ENCODE assay signal across 8 mouse cellular contexts in the genomic region with DNA sequence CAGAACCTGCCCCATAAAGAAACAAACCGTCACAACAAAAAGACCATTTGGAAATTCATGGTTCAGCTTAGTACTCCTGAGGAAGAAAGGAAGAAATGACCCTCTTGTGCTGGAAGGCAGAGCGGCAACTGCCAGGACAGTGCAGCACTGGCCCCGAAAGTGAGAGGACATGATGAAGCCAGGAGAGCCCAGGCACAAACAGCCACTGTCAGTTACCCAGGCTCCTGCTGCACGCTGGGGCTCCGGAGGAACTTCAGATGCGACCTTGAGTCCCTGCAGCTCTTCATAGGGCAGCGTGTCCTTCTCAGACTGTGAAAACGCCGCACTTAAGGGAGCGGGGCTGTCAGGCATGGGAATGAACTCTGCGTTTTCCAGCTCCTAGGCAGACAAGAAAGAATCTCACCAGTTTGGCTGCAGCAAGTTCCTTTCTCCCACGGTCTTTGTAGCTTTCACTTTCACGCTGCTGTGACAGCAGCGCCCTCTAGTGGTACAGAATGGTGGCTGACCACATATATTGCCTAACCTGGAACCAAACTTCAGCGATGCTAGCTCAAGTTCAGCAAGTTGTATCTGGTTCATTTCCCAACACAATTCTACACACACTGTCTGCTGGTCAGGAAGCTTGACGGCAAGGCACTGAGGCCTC. TPM values are rescaled to one million over a fixed set of nuclear protein-coding genes. Genes with fewer than 3 reads are reported as not detected.
DNase-seq lines count a peak whose midpoint lies in the region; ATAC-seq lines count a peak whose summit lies in the region.

No protein-coding gene starts in this region.

- H3K4me3 ChIP-seq in heart, embryonic 13.5 days: peak overlapping the region; percentile 34
- peak overlapping the region; percentile 38 for H3K4me3 ChIP-seq in liver, embryonic 12.5 days
- H3K4me3 ChIP-seq in stomach, embryonic 14.5 days (ENCODE audit: low read depth, low read length): no peak overlapping the region

- H3K4me1 ChIP-seq in heart, embryonic 13.5 days: peaks cover 10% of the 10 kb centered on the region
- H3K4me1 ChIP-seq in liver, embryonic 12.5 days: peaks cover 8% of the 10 kb centered on the region
- H3K4me1 ChIP-seq in stomach, embryonic 14.5 days (ENCODE audit: control insufficient read depth, insufficient read depth, low read length): 0 out of 2 replicates have a peak, but pooled peaks cover 5% of the 10 kb centered on the region

- ATAC-seq in erythroblast, adult 5-6 weeks (replicated peaks; ENCODE audit: low FRiP score, poor library complexity, severe bottlenecking): peak; percentile 90
- peak; percentile 46; the same call in 1 of the 2 replicates for ATAC-seq in heart, embryonic 13.5 days (ENCODE audit: extremely low read depth, insufficient number of reproducible peaks, low FRiP score, low TSS enrichment)
- peak; percentile 65 for ATAC-seq in liver, embryonic 12.5 days
- ATAC-seq in stomach, embryonic 14.5 days (ENCODE audit: insufficient number of reproducible peaks, insufficient read depth, low FRiP score, low read depth): peak; percentile 60; the same call in 1 of the 2 replicates

- DNase-seq in CD4-positive, CD25-positive, alpha-beta regulatory T cell, adult 2 months (ENCODE audit: low read depth, low spot score): peak; percentile 91
- DNase-seq in brain, adult 2 months (ENCODE audit: low read depth, low spot score): peak; percentile 91
- DNase-seq in kidney, postnatal 14 days: peak; percentile 90
- peak; percentile 93 for DNase-seq in naive thymus-derived CD4-positive, alpha-beta T cell, adult 2 months (ENCODE audit: low read depth)

- peak overlapping the region; percentile 59 for H3K4me2 ChIP-seq in heart, embryonic 13.5 days
- H3K4me2 ChIP-seq in liver, embryonic 12.5 days: peak overlapping the region; percentile 66
- no peak overlapping the region for H3K4me2 ChIP-seq in stomach, embryonic 14.5 days (replicated peaks; ENCODE audit: low read depth, low read length)

- H3K9me3 ChIP-seq in heart, embryonic 13.5 days: no peaks in the 10 kb centered on the region
- no peaks in the 10 kb centered on the region for H3K9me3 ChIP-seq in liver, embryonic 12.5 days (replicated peaks)
- no peaks in the 10 kb centered on the region for H3K9me3 ChIP-seq in stomach, embryonic 14.5 days (ENCODE audit: control insufficient read depth, low read depth, low read length)

- H3K9ac ChIP-seq in heart, embryonic 13.5 days: peak overlapping the region; percentile 76
- H3K9ac ChIP-seq in liver, embryonic 12.5 days: no peak overlapping the region
- no peak overlapping the region for H3K9ac ChIP-seq in stomach, embryonic 14.5 days (replicated peaks; ENCODE audit: low read depth, low read length)

- peaks cover 99% of the 10 kb centered on the region for H3K36me3 ChIP-seq in heart, embryonic 13.5 days
- H3K36me3 ChIP-seq in liver, embryonic 12.5 days: peaks cover 97% of the 10 kb centered on the region
- peaks cover 87% of the 10 kb centered on the region for H3K36me3 ChIP-seq in stomach, embryonic 14.5 days (ENCODE audit: control insufficient read depth, insufficient read depth, low read length)

- WGBS in heart, embryonic 13.5 days: 39% methylated on average over 16 of the region's 16 CpGs
- WGBS in liver, embryonic 12.5 days (ENCODE audit: insufficient replicate concordance): 43% methylated on average over 16 of the region's 16 CpGs
- 44% methylated on average over 16 of the region's 16 CpGs for WGBS in stomach, embryonic 14.5 days

- H3K27me3 ChIP-seq in heart, embryonic 13.5 days (replicated peaks): no peaks in the 10 kb centered on the region
- no peaks in the 10 kb centered on the region for H3K27me3 ChIP-seq in liver, embryonic 12.5 days (replicated peaks)
- no peaks in the 10 kb centered on the region for H3K27me3 ChIP-seq in stomach, embryonic 14.5 days (ENCODE audit: control insufficient read depth, insufficient read depth, low read length)

- H3K27ac ChIP-seq in heart, embryonic 13.5 days (replicated peaks): peak overlapping the region; percentile 68
- H3K27ac ChIP-seq in liver, embryonic 12.5 days: no peak overlapping the region
- H3K27ac ChIP-seq in stomach, embryonic 14.5 days (ENCODE audit: low read length): no peak overlapping the region; the same call in 1 of the 2 replicates

RNA-seq across cellular contexts. Expression of gene Zc2hc1c, which starts 17.0 kb away (rescaled TPM):
- total RNA-seq in erythroblast, adult 5-6 weeks (2015; ENCODE audit: low replicate concordance): 0.42 TPM in 1 of 2 replicates, not detected in the other
- total RNA-seq in erythroblast, adult 5-6 weeks (2017; ENCODE audit: low replicate concordance): 0.17 TPM in 1 of 2 replicates, not detected in the other
- polyA plus RNA-seq in heart, embryonic 13.5 days (2015; fragmentation: Nextera tagmentation; extraction: Ambion mirVana): 0.55 and 0.62 TPM in 2 replicates
- 0.12 and 0.14 TPM in 2 replicates for polyA plus RNA-seq in liver, embryonic 12.5 days (2016; fragmentation: Nextera tagmentation; extraction: Ambion mirVana)
- polyA plus RNA-seq in stomach, embryonic 14.5 days (2014; fragmentation: Nextera tagmentation; extraction: Ambion mirVana): 2.0 and 2.8 TPM in 2 replicates

RNA-seq across cellular contexts. Expression of gene Acyp1, which starts 17.1 kb away (rescaled TPM):
- total RNA-seq in erythroblast, adult 5-6 weeks (2015; ENCODE audit: low replicate concordance): 7.9 and 26.1 TPM in 2 replicates
- 13.6 and 21.0 TPM in 2 replicates for total RNA-seq in erythroblast, adult 5-6 weeks (2017; ENCODE audit: low replicate concordance)
- polyA plus RNA-seq in heart, embryonic 13.5 days (2015; fragmentation: Nextera tagmentation; extraction: Ambion mirVana): 59.2 and 66.6 TPM in 2 replicates
- polyA plus RNA-seq in liver, embryonic 12.5 days (2016; fragmentation: Nextera tagmentation; extraction: Ambion mirVana): 76.1 and 78.7 TPM in 2 replicates
- 45.2 and 56.8 TPM in 2 replicates for polyA plus RNA-seq in stomach, embryonic 14.5 days (2014; fragmentation: Nextera tagmentation; extraction: Ambion mirVana)

RNA-seq across cellular contexts. Expression of gene Nek9, which starts 33.8 kb away (rescaled TPM):
- total RNA-seq in erythroblast, adult 5-6 weeks (2015; ENCODE audit: low replicate concordance): 5.8 and 11.5 TPM in 2 replicates
- 5.9 and 10.5 TPM in 2 replicates for total RNA-seq in erythroblast, adult 5-6 weeks (2017; ENCODE audit: low replicate concordance)
- 18.5 and 19.2 TPM in 2 replicates for polyA plus RNA-seq in heart, embryonic 13.5 days (2015; fragmentation: Nextera tagmentation; extraction: Ambion mirVana)
- polyA plus RNA-seq in liver, embryonic 12.5 days (2016; fragmentation: Nextera tagmentation; extraction: Ambion mirVana): 11.6 and 12.1 TPM in 2 replicates
- 20.3 and 20.4 TPM in 2 replicates for polyA plus RNA-seq in stomach, embryonic 14.5 days (2014; fragmentation: Nextera tagmentation; extraction: Ambion mirVana)

RNA-seq across cellular contexts. Expression of gene Mlh3, which starts 35.0 kb away (rescaled TPM):
- total RNA-seq in erythroblast, adult 5-6 weeks (2015; ENCODE audit: low replicate concordance): 0.19 and 1.0 TPM in 2 replicates
- 2.2 and 2.6 TPM in 2 replicates for total RNA-seq in erythroblast, adult 5-6 weeks (2017; ENCODE audit: low replicate concordance)
- 5.0 and 5.7 TPM in 2 replicates for polyA plus RNA-seq in heart, embryonic 13.5 days (2015; fragmentation: Nextera tagmentation; extraction: Ambion mirVana)
- polyA plus RNA-seq in liver, embryonic 12.5 days (2016; fragmentation: Nextera tagmentation; extraction: Ambion mirVana): 4.0 and 4.4 TPM in 2 replicates
- polyA plus RNA-seq in stomach, embryonic 14.5 days (2014; fragmentation: Nextera tagmentation; extraction: Ambion mirVana): 9.0 and 9.8 TPM in 2 replicates
